Comparison of ENCODE assay signal across 25 mouse cellular contexts in genomic region chr5:98844664-98845063, GRCm38 (mm10). TPM values are rescaled to one million over a fixed set of nuclear protein-coding genes. Genes with fewer than 3 reads are reported as not detected.
DNase-seq lines count a peak whose midpoint lies in the region; ATAC-seq and TF ChIP-seq lines count a peak whose summit lies in the region.
"Had no signal": no experiment of that assay in that cellular context is flagged by ENCODE, and none has a peak within 500 bp of the region (broad histone marks: within the 10 kb centered on the region; RNA-seq: fewer than 3 reads in every experiment).

No protein-coding gene starts in this region.

- DNase-seq in lung, embryonic 14.5 days, result peak; percentile 81
- no peak for DNase-seq in lung, postnatal 25 days (ENCODE audit: low spot score)
- DNase-seq in urinary bladder, postnatal 14 days (ENCODE audit: low spot score), result peak; percentile 52
- DNase-seq in urinary bladder, adult 2 months (ENCODE audit: low spot score), result no peak
- DNase-seq in lung, postnatal 0 days (ENCODE audit: low spot score), result peak; percentile 81
- DNase-seq in left cerebral cortex, adult 9 months (ENCODE audit: low spot score in 2 of 2), result no peak
- no peak for DNase-seq in gastrocnemius, adult 8-10 months (ENCODE audit: low spot score in 2 of 2)
- DNase-seq: adrenal gland, postnatal 10 days; adrenal gland, postnatal 36 days; cerebellum, adult 18-20 months; cerebellum, adult 9-10 months; cerebellum, postnatal 14 days; gastrocnemius, postnatal 14 days; heart, adult 11 months had no signal

- TF ChIP-seq CTCF in lung, embryonic 14.5 days (IDR thresholded peaks at IDR 0.05; ENCODE audit: low read depth), result no peak
- TF ChIP-seq CTCF in lung, postnatal 0 days (IDR thresholded peaks at IDR 0.05), result no peak
- no peak for TF ChIP-seq CTCF in small intestine, adult 2 months (IDR thresholded peaks at IDR 0.05; ENCODE audit: extremely low read depth, insufficient read length, insufficient replicate concordance, low read depth, low read length)

- 0 out of 2 replicates have a peak, but pooled peaks have one; percentile 21 for TF ChIP-seq EP300 in lung, postnatal 0 days (IDR thresholded peaks at IDR 0.05)

- no peaks in the 10 kb centered on the region for H3K9me3 ChIP-seq in lung, embryonic 14.5 days (ENCODE audit: low read depth, low read length)
- no peaks in the 10 kb centered on the region for H3K9me3 ChIP-seq in lung, postnatal 0 days (ENCODE audit: low read length)
- H3K9me3 ChIP-seq: forebrain, embryonic 10.5 days; forebrain, embryonic 13.5 days; hindbrain, embryonic 13.5 days had no signal

- peaks cover 4% of the 10 kb centered on the region; the same call in 1 of the 2 replicates for H3K4me1 ChIP-seq in lung, embryonic 14.5 days (ENCODE audit: insufficient read depth)
- H3K4me1 ChIP-seq in lung, postnatal 0 days (ENCODE audit: insufficient read depth, low read depth, low read length), result peaks cover 4% of the 10 kb centered on the region
- peaks cover 18% of the 10 kb centered on the region for H3K4me1 ChIP-seq in small intestine, adult 2 months (ENCODE audit: control insufficient read depth, insufficient read depth, insufficient read length, low read length)
- H3K4me1 ChIP-seq: forebrain, embryonic 10.5 days; forebrain, embryonic 13.5 days; hindbrain, embryonic 13.5 days had no signal

- H3K4me2 ChIP-seq in lung, embryonic 14.5 days, result no peak overlapping the region
- H3K4me2 ChIP-seq in lung, postnatal 0 days (replicated peaks; ENCODE audit: low read depth, low read length), result no peak overlapping the region
- H3K4me2 ChIP-seq: forebrain, embryonic 13.5 days; heart, embryonic 11.5 days; hindbrain, embryonic 13.5 days had no signal

- no peak overlapping the region for H3K4me3 ChIP-seq in lung, embryonic 14.5 days (ENCODE audit: low read depth, low read length)
- H3K4me3 ChIP-seq in lung, postnatal 0 days (ENCODE audit: low read depth, low read length), result no peak overlapping the region
- H3K4me3 ChIP-seq in small intestine, adult 2 months (ENCODE audit: low read depth, low read length), result no peak overlapping the region
- H3K4me3 ChIP-seq: forebrain, embryonic 10.5 days; forebrain, embryonic 13.5 days; hindbrain, embryonic 13.5 days had no signal

- no peak for TF ChIP-seq POLR2A in small intestine, adult 2 months (IDR thresholded peaks at IDR 0.05; ENCODE audit: low read depth, low read length)

- H3K9ac ChIP-seq in lung, embryonic 14.5 days, result no peak overlapping the region
- no peak overlapping the region for H3K9ac ChIP-seq in lung, postnatal 0 days (replicated peaks; ENCODE audit: low read depth)
- H3K9ac ChIP-seq: forebrain, embryonic 13.5 days; hindbrain, embryonic 13.5 days had no signal

- H3K27me3 ChIP-seq in lung, embryonic 14.5 days (ENCODE audit: insufficient read depth, low read length), result no peaks in the 10 kb centered on the region
- no peaks in the 10 kb centered on the region for H3K27me3 ChIP-seq in lung, postnatal 0 days (replicated peaks; ENCODE audit: insufficient read depth, low read length)
- H3K27me3 ChIP-seq in small intestine, adult 2 months (ENCODE audit: control insufficient read depth, insufficient read depth, low read length), result no peaks in the 10 kb centered on the region
- H3K27me3 ChIP-seq: forebrain, embryonic 13.5 days; hindbrain, embryonic 13.5 days had no signal

- no peak overlapping the region for H3K27ac ChIP-seq in lung, embryonic 14.5 days (ENCODE audit: low read depth)
- H3K27ac ChIP-seq in lung, postnatal 0 days (ENCODE audit: low read length), result no peak overlapping the region
- H3K27ac ChIP-seq in small intestine, adult 2 months (ENCODE audit: insufficient read depth, low read depth, low read length), result 0 out of 2 replicates have a peak overlapping the region, but pooled peaks have one; percentile 18
- H3K27ac ChIP-seq: forebrain, embryonic 10.5 days; forebrain, embryonic 13.5 days; hindbrain, embryonic 13.5 days had no signal

- ATAC-seq in lung, embryonic 14.5 days (ENCODE audit: insufficient read depth), result peak; percentile 85; the same call in 1 of the 2 replicates
- peak; percentile 70 for ATAC-seq in lung, postnatal 0 days
- ATAC-seq: activated CD4-positive, CD25-positive, alpha-beta regulatory T cell, adult 4 months; CD4-positive, CD25-positive, alpha-beta regulatory T cell, adult 4 months; forebrain, embryonic 13.5 days; forebrain, embryonic 16.5 days had no signal

- H3K36me3 ChIP-seq in lung, embryonic 14.5 days (ENCODE audit: insufficient read depth), result no peaks in the 10 kb centered on the region
- no peaks in the 10 kb centered on the region for H3K36me3 ChIP-seq in lung, postnatal 0 days (ENCODE audit: insufficient read depth, low read length)
- H3K36me3 ChIP-seq in small intestine, adult 2 months (ENCODE audit: control insufficient read depth, insufficient read depth, low read length), result no peaks in the 10 kb centered on the region
- H3K36me3 ChIP-seq: forebrain, embryonic 10.5 days; hindbrain, embryonic 13.5 days had no signal

- WGBS in lung, embryonic 14.5 days, result 27% methylated on average over 1 of the region's 1 CpGs
- 8% methylated on average over 1 of the region's 1 CpGs for WGBS in lung, postnatal 0 days
- WGBS in small intestine, adult 2 months, result 11% methylated on average over 1 of the region's 1 CpGs

RNA-seq across cellular contexts. Expression of gene Bmp3, which starts 9.6 kb away (rescaled TPM):
- 11.2 and 11.6 TPM in 2 replicates for polyA plus RNA-seq in lung, embryonic 14.5 days (2014; fragmentation: Nextera tagmentation; extraction: Ambion mirVana)
- polyA plus RNA-seq in urinary bladder, adult 2 months (2012; rRNA removed), result 51.1 and 66.0 TPM in 2 replicates
- 6.8 and 10.8 TPM in 2 replicates for polyA plus RNA-seq in lung, postnatal 0 days (2015; fragmentation: Nextera tagmentation; extraction: Ambion mirVana)
- polyA plus RNA-seq in small intestine, adult 2 months (2012; rRNA removed), result 6.2 and 11.5 TPM in 2 replicates
- under 1 TPM; 0.41 to 0.88 (median 0.53) TPM for total RNA-seq in gastrocnemius, adult 8-10 months (2022)
- total RNA-seq: hematopoietic stem cell, adult 5-6 weeks; MEL had no signal
- polyA plus RNA-seq: activated CD4-positive, CD25-positive, alpha-beta regulatory T cell, adult 4 months; C2C12 had no signal

Comparison
In these comparisons a context has a peak if more than half of its experiments do, and no peak if none do; other contexts are left out.
1. DNase-seq: peak in lung, embryonic 14.5 days (single experiment), urinary bladder, postnatal 14 days (single experiment) and lung, postnatal 0 days (single experiment); none in lung, postnatal 25 days (single experiment), urinary bladder, adult 2 months (single experiment), left cerebral cortex, adult 9 months (0 of 2) and gastrocnemius, adult 8-10 months (0 of 2).